Mouse (Mus musculus) left cerebral cortex, adult 2 months (tissue): ENCODE results near the gene Mybpc3. TPM values are rescaled to one million over a fixed set of nuclear protein-coding genes. Genes with fewer than 3 reads are reported as not detected.

Source experiments
- DNase-seq, 2 experiments: peaks; one replicate each; pipeline ENCODE4 v3.0.0; 2021 to 2022; ENCODE audit warnings: low spot score in 2 of 2, mixed read lengths in 1 of 2; ENCODE audit errors: extremely low spot score in 1 of 2
- H3K27ac ChIP-seq: fragments of 200-600 bp; 2 replicates; pipeline ENCODE4 v1.8.1; 2022
- H3K4me3 ChIP-seq: fragments of 200-600 bp; 2 replicates; pipeline ENCODE4 v1.8.1; 2022
- CTCF ChIP-seq: fragments of 200-600 bp; IDR thresholded peaks from 2 replicates; pipeline ENCODE4 v1.8.1; 2022; ENCODE audit warnings: antibody characterized with exemption, mild to moderate bottlenecking, moderate library complexity
- intact Hi-C: fragments of 180-260 bp; cut with DNase I; formaldehyde crosslinking; loops from one replicate; pipeline ENCODE4 v1.15.1; 2025
- total RNA-seq, 2 experiments: library from RNA; stranded (reverse); gene quantifications; 2 replicates each; pipeline ENCODE4 v1.2.3; 2021

Gene Mybpc3
- total RNA-seq, 2 experiments from 2014 or later, result 0.33 to 0.43 TPM

DNA sequence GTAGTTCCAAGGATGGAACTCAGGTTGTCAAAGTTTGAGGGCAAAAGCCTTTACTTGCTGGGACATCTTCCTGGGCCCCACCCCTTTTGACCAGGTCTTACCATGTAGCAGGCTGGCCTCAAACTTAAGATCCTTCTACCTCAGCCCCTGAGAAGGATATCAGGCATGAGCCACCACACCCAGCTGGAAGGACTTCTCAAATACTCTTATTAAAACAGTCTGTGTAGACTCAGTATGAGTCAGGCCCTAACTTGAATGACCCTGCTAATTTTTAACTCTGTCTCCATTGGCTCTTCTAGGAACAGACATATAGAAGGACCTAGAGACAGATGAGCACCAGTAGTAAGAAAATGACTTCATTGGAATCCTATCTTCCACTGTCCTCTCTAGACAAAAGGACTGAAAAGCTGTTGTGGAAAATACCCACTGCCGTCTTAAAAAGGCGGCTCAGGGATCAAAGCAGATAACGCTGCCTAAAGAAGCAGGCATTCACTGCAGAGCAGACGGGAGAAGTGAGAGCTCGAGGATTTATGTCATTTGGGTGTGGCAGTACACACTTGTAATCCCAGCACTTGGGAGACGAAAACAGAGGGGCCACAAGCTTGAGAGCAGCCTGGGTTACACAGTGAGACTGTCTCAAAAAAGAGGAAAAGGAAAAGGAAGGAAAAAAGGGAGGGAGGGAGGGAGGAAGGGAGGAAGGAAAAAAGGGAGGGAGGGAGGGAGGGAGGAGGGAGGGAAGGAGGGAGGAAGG lies 39.2 kb downstream of the Mybpc3 start:
- H3K4me3 ChIP-seq, result no peak overlapping the region
- intact Hi-C loops, result loop anchor here (2.0 kb wide), 1 partner anchor 14 kb away; no protein-coding TSS in a partner anchor
- H3K27ac ChIP-seq, result no peak overlapping the region
- TF ChIP-seq CTCF, result no peak
- DNase-seq, result no peak

DNA sequence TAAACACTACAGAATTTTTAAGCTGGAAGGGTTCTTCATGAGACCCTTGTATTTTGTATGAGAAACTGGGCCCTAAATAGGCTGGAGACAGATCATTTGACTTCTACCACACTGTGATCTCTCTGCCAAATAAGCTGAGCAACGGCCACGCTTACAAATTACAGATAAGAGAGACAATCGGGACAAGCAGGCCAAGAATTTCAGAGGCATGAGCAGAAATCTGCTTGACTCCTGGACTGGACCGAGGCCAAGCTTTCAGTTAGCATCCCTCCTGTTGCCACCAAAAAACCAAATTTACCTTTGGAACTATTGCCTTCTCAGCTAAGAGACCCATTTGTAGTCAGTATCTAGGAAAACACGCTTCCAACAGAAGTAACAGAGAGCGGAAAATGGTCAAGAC lies 42.6 kb downstream of the Mybpc3 start:
- Histone ChIP-seq H3K27ac (no peak overlapping the region), H3K4me3 (no peak overlapping the region)
- no peak for TF ChIP-seq CTCF
- intact Hi-C loops, result no loop called here
- DNase-seq, result no peak

DNA sequence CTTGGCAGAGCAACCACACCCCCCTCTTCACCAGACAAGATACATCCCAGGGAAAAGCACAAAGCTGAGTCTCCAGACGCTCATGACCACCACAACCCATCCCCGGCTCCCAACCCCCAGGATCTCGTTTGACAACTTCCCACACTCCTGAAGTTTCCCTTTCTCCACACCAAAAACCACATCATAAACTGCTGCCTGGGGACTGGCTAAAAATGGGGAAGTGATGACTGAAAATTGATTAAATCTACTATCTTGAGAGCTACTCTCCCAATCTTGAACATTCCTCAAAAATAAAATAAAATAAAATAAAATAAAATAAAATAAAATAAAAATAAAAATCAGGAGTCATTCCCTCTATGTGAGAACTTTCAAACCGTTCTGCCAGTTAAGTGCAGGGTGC lies 45.0 kb downstream of the Mybpc3 start:
- H3K27ac ChIP-seq, result no peak overlapping the region
- no peak for TF ChIP-seq CTCF
- no peak overlapping the region for H3K4me3 ChIP-seq
- DNase-seq, result no peak
- intact Hi-C loops, result no loop called here

DNA sequence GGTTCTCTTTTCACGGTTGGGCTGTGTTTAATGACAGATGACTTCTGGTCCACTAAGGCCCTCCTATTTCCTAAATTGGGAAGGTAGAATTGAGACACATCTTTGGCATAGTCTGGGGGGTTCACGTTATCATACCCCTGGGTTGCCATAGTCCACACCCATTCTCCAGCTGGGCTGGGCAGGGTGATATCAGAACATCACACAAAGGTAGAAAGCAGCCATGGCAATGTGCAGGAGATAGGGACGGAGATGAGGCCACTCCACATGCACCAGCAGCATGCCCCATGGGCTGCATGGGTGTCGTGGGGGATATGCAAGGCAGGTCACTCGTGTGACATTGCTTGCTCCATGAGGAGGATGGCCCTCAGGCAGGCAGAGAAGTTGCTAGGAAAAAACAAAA lies 45.6 kb downstream of the Mybpc3 start:
- TF ChIP-seq CTCF, result no peak
- H3K27ac ChIP-seq, result no peak overlapping the region
- DNase-seq, result no peak
- intact Hi-C loops, result no loop called here
- H3K4me3 ChIP-seq, result no peak overlapping the region

DNA sequence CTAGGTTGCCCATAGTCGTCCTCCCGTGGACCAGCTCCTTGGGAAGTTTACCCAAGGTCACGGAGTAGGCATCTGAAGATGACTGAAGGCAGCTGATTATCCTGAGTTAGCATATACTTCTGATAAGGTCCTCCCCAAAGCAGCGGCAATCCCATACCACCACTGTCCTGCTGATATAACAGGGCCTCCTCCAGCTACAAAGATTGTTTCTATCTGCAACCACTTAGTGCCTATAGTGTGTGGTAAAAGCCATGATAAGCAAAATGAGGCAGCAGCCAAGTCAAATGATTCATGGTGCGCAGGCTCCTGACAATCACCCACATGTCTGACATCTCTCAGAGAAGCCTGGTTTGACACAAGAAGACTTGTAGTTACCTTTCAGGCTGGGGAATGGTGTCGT lies 47.0 kb downstream of the Mybpc3 start:
- no peak overlapping the region for H3K27ac ChIP-seq
- no peak for TF ChIP-seq CTCF
- intact Hi-C loops, result no loop called here
- no peak overlapping the region for H3K4me3 ChIP-seq
- no peak for DNase-seq

DNA sequence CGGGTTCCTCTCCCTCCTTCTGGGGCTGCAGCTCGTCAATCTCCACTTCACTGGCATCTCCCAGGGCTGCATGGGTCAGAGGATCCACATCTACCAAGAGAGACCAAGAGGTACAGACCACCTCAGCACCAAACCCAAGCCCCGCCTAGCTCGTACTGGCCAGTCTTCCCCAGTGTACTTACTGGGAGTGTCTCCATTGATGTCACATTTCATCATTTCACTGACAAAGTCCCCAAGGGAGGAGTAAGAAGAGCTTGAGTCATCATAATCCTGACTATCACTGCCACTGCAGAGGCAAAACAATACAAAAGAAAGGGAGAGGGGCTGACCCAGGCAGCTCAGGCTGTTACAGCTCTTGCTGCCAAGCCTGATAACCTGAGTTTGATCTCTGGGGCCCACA lies 49.7 kb downstream of the Mybpc3 start:
- H3K27ac ChIP-seq, result no peak overlapping the region
- H3K4me3 ChIP-seq, result no peak overlapping the region
- no peak for TF ChIP-seq CTCF
- intact Hi-C loops, result no loop called here
- no peak for DNase-seq

DNA sequence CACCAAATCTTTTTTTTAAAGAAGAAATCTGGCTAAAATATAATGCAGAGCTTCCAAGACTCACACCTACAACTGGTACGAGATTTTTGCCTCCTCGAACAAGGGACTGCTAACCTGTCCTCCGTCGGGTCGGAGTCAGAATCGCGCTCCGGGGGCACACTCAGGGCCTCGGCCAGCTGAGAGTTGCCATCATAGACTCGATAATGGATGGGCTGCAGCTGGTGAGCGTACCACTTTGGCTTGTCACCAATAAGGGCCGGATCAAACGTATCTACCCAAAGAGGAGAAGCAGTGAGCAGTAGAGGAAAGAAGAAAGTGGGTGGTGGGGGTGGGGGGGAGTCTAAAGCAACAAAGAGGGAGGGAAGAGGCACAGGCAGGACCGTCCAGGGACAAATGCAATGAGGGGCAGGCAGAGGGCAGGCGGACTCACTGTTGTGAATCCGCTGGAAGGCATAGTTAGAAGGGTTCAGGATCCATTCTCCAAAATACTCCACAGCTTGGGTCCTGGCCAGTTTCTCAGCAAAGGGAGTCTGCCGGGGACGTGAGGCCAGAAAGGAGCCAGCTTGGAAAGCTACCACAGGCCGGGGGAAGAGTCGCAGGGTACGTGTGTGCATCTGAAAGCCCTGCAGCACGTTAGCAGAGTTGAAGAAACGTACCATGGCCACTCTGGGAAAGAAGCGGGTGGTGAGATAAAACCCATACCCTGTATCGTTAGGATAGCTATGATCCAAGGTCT lies 51.8 kb downstream of the Mybpc3 start:
- no peak for TF ChIP-seq CTCF
- no peak overlapping the region for H3K27ac ChIP-seq
- DNase-seq, result no peak
- H3K4me3 ChIP-seq, result no peak overlapping the region
- intact Hi-C loops, result loop anchor here (2.0 kb wide), 1 partner anchor 13 kb away; no protein-coding TSS in a partner anchor

DNA sequence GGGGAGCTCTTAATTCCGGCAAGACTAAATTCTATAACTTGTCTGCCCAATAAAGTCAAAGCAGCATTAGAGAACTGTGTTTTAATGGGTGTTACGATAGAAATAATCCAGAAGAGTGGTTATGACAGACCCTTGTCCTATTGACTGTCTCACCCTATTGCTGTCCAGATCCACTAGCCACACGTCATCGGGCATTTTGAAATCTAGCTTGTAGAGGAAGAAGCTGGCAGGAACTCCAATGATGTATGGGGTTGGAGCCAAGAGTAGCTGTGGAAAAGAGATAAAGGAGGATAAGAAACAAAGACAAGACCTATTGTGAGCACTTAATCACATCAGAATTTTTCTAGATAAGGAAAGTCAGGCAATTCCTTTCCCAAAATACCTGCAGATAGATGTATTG lies 57.5 kb downstream of the Mybpc3 start:
- no peak for TF ChIP-seq CTCF
- no peak for DNase-seq
- Histone ChIP-seq H3K4me3 (no peak overlapping the region), H3K27ac (no peak overlapping the region)
- intact Hi-C loops, result no loop called here

DNA sequence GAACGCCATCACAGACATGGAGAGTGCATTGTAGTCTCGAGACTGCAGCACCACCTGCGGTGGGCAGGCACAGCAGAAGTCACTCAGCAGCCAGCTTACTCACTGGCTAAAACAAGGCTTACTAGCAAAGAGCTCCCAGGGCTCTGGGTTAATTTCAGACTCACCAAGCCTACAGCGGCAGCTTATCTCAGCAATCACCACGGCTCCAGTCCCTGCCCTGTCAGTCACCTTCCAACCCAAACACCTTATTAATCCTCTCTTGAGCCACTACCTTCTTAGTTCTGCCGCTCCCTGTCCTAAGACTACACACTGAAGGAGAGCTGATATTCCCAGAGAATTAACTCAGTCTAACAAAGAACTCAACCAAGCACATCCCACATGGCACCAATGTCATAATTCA lies 58.3 kb downstream of the Mybpc3 start:
- no peak for TF ChIP-seq CTCF
- Histone ChIP-seq H3K4me3 (no peak overlapping the region), H3K27ac (no peak overlapping the region)
- intact Hi-C loops, result no loop called here
- no peak for DNase-seq

DNA sequence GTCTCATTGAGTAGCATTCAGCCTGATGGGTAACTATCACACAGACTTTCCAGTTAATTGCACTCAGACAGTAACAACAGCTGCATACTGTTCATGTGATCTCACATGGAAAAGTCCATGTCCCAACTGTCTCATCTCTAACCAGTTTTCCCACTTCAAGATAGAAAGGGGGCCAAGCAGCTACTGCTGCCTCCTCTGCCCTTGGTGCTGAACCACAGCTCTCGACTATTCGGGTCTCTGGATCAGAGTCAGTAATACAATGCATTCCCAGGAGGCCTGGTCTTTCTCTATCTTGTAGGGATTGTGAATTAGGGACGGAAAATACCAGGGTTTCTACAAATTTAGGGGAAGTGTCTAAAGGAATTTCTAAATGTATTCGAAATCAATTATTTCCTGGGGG lies 61.9 kb downstream of the Mybpc3 start:
- Histone ChIP-seq H3K4me3 (peak overlapping the region; percentile 98), H3K27ac (no peak overlapping the region)
- no peak for DNase-seq
- no peak for TF ChIP-seq CTCF
- intact Hi-C loops, result loop anchor here (5.0 kb wide), 1 partner anchor 63 kb away; the partner anchor contains the start of gene Mybpc3

DNA sequence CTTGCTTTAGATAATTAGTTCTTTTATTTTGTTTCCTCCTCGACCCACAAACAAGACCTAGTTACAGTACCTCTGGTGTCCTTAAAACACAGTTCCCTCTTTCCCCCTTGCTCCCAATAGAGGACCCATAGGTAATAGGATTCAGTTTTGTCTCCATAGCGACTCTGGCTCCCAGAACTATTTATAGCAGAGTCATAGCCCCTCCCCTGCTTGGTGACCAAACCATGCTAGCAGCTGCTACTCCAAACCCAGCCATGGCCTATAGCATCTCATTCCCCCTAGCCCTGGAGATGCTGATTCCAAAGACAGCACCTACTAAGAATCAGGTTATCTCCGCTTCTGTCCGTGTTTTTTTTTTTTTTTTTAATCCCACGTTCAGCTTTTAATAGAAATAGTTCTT lies 62.8 kb downstream of the Mybpc3 start:
- intact Hi-C loops, result loop anchor here (5.0 kb wide), 1 partner anchor 63 kb away; the partner anchor contains the start of gene Mybpc3
- no peak for DNase-seq
- TF ChIP-seq CTCF, result no peak
- Histone ChIP-seq H3K27ac (peak overlapping the region; percentile 97), H3K4me3 (peak overlapping the region; percentile 98)

DNA sequence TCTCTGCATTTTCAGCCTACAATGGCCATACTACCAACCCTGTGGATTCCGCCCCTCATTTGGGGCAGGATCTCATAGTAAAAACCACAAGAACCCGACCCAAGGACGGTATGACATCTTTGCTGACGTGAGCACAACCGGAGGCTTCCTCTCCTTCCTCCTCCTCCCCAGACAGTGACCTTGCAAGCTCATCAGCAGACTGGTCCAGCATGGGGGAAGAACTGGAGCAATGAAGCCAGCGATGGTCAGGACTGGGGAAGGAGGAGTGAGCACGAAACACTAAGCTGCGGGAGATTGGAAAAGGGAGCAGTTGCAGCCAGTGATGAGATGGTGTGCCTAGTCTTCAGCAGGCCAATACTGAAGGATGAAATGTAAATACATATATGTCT lies 64.1 kb downstream of the Mybpc3 start:
- intact Hi-C loops, result loop anchor here (1.0 to 5.0 kb wide), 4 partner anchors 20 to 75 kb away; partner anchors contain the start of genes Acp2, Ddb2, Mybpc3 and Nr1h3
- Histone ChIP-seq H3K27ac (peak overlapping the region; percentile 97), H3K4me3 (peak overlapping the region; percentile 98)
- DNase-seq, result no peak
- TF ChIP-seq CTCF, result no peak
